Mouse (Mus musculus): Measurements from ENCODE around the gene Ppid.

Gene Ppid

GRCm38 (mm10) chr3:79590863-79591792 lies at the start of gene Ppid:
Gene Ppid (plus strand): TSS chr3:79591342.
- peak; percentile 83 to 87 for DNase-seq

GRCm38 (mm10) chr3:79542585-79542984 lies 48.6 kb upstream of the Ppid start:
- DNase-seq: peak; percentile 74 to 76

- no peak for DNase-seq
These were observed 42.3 kb upstream of the Ppid start for GRCm38 (mm10) chr3:79548681-79549437.

- DNase-seq: no peak
These were observed 41.3 kb upstream of the Ppid start for GRCm38 (mm10) chr3:79549751-79550393.

GRCm38 (mm10) chr3:79551826-79552552 lies 39.2 kb upstream of the Ppid start:
- DNase-seq: peak; percentile 54 to 68

DNA sequence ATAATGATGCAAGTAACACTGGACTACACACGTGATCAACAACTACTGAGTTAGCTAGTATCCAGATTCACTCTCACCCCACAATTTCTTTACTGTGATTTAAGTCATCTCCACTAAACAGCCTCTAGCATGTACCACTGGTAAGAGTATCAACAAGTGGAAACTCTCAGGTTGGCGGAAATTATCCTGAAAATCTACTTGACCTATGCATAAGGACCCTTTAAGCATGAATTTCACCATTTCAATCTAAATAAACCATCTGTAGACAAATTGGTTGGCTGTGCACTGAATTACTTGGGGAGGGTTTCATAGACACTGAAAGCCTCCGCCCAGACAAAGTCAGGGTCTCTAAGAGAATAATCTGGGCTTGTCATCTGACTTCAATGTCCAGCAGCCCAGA lies 37.4 kb upstream of the Ppid start:
- no peak for DNase-seq

GRCm38 (mm10) chr3:79555061-79555460 lies 36.1 kb upstream of the Ppid start:
- DNase-seq: no peak

DNA sequence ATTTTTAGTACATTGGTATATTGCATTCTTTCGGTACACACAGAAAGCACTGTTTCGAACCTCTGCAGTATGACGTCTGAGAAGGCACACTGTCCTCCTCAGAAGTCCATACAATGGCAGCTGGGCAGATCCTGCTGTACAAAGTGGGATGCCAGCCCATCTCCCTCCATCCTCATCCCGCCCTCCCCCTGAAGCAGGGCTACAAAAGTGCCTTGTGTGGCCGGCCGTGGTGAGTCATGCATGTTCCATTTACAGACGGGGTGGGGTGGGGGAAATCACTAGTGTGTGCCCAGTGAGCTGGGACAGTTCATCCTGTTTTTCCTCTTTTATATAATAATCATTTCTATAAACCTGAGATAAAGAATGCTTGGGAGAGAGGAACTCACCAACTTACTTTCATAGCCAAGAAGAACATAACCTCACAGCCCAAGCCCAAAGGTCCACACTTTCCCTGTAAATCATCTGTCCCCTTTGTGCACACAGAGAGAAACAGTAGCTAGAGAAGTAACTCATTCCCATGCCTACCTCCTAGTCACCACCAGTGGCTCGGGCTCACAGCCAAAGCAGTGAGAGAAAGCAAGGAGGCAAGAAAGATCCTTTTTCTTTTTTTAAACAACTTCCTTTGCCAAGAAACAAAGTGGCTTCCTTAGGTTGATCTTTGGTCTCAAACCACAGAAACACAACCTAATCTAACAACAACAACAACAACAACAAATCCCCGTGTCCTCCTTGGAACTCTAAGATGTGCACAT lies 31.9 kb upstream of the Ppid start:
- DNase-seq: peak; percentile 92

DNA sequence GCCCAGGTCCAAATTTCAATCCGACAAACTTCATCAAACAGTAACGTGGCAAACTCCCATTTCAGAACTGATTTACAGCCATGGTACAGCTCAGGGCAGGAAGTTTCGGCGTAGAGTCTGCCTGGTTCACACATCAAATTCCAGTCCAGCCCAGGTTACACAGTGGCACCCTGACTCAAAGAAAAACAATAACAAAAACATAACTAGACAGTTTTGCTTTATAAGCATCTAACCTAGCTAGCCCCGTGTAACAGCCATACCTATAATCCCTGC lies 31.4 kb upstream of the Ppid start:
- peak in 1 of 2 experiments; percentile 87 for DNase-seq

DNA sequence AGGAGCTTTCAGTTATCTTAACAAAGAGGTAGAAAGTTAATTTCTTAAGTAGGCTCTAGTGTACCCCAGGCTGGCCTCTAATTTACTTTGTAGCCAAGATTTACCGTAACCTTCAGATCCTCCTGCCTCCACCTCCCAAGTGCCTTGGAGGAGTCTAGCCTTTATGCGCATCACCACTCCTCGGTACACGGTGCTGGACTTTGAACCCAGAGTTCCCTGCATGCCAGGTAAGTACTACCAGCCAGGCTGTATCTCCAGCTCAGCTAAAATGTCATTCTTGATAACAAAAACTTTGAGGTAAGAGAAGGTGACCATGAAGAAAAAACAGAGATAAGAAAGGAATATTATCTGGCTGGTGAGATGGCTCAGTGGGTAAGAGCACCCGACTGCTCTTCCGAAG lies 30.6 kb upstream of the Ppid start:
- peak; percentile 79 to 80 for DNase-seq

DNA sequence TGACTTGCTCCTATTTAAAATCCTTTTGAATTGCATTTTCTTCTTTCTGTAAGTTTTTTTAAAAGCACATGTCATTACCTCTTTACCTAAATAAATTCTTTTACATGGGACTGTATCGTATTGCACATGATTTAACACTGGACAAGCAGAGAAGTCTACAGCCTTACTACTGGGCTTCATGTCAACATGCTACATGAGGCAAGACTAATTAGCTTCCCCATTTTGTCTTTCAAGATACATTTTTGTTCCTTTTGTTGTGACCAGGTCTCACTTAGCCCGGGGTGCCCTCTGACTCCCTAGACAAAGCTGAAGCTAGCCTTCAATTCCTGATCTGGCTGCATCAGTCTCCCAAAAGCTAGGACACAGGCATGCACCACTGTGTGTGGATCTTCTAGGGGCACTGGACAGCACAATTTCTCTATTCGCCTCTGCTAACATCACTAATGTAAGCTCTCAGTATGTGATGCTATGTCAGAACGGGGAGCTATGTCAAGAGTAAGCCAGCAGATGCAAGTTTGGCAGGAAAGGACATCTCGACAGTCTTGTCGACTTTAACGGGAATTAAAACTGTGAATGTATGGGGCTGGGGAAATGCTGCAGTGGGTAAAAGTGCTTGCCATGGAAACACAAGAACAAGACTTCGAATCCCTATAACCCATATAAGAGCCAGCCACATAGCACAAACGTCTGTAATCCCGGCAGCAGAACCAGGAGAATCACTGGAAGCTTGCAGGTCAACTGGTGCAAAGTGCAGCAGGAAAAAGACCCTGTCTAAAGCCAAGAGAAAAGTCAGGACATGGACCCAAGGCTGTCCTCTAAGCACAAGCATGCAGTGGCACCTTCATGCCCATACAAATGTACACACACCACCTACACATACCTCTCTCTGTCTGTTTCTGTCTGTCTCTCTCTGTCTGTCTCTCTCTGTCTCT lies 29.1 kb upstream of the Ppid start:
- DNase-seq: peak in 1 of 2 experiments; percentile 31

DNA sequence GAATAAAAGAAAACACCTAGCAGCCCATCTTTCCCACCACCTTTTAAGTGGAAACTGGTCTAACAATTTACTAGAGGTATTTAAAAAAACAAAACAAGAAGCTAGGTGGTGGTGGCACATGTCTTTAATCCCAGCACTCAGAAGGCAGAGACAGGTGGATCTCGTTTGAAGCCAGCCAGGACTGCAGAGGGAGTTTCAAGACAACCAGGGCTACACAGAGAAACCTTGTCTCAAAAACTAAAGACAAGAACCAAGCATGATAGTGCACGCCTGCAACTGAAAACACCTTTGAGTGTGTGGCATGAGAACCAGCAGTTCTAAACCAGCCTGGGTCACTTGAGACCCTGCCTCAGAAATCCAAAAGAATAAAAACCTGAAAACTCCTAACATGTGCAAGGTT lies 27.6 kb upstream of the Ppid start:
- no peak for DNase-seq

DNA sequence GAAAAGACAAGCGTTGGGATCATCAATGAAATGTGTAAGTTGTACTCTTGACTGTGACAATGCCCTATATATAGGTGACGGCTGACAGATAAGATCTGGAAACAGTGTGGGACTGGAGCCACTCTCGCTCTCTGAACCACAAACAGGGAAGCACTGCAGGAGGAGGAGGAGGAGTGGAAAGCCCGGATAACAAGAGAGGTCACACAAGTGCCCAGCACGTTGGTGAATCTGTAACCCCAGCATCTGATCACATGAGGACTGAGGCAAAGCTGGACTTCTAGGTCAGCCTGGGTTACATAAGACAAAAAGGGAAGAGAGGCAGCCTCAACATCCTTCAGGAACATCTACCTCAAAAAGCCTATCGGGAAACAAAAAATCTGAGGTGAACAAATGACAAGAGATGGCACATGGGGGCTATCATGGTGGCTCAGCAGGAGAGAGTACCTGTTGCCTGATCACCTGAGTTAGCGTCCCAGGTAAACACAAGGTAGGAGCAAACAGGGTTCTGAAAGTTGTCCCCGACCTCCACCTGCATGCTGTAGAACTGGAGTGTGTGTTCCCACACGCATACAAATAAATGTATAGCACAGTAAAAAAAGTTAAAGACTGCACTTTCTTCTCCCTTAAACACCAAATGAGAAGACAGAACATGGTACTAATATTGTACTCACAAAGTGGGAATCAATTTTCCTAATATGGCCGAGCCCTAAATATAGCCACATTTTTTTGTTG lies 26.1 kb upstream of the Ppid start:
- peak; percentile 76 to 91 for DNase-seq

GRCm38 (mm10) chr3:79566716-79567691 lies 24.1 kb upstream of the Ppid start:
- peak in 1 of 2 experiments; percentile 41 for DNase-seq

DNA sequence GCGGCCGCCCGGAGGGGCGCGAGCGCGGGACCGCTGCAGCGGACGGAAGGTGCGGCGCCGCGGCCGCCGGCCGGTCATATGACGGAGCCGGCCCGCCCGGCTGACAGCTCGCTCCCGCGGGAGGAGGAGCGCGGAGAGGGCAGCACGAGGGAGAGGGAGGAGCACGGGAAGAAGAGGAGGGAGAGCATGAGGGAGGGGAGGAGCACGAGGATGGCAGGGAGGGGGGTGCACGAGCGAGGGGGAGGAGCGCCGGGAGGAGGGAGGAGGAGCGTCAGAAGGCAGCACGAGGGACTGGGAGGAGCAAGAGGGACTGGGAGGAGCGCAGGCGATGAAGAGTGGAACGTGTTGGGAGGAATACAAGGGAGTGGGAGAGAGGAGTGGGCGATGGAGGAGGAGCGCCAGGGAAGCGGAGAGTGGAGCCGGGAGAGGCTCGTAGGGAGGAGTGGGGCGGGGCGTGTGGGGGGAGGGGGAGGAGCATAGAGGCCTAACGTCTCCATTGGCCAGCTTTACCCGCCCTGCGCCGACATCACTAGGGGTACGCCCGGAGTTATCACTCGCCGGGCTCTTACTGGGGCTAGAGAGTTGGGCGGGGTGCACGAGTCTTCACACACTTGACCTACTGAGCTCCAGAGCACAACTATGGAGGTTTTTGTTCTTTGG lies 23.3 kb upstream of the Ppid start, which contains the start of gene Fnip2:
Gene Fnip2, minus strand, starts transcription at position 94 of the 660 bp plus-strand sequence.
- DNase-seq: peak; percentile 92 to 95

- no peak for DNase-seq
These were observed 22.4 kb upstream of the Ppid start for GRCm38 (mm10) chr3:79568629-79569350.

GRCm38 (mm10) chr3:79569351-79569681 lies 21.8 kb upstream of the Ppid start:
- DNase-seq: no peak

DNA sequence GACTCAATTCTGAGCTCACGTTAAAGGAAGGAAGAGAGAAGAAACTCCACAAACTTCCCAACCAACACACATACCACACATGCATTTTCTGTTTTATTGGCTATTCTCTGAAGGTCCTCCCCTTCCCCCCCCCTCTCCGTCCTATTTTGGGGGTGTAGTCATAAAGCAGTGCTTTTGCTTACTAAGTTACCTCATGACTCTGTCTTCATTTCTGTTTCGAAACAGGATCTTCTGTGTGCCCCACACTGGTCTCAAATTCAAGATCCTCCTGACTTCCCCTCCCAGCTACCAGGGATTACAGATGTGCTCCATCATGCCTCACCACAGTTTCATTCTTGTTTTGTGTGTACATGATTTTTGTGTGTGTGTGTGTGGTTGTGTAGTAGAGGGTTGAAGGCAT lies 18.7 kb upstream of the Ppid start:
- no peak for DNase-seq

Data from kidney, postnatal 36 days (tissue).